Mouse (Mus musculus) NIH3T3 (cell line): ENCODE measurements at regions not wholly inside any gene's neighbourhood (a gene's known extent, or its start where the extent isn't known, plus 50 kb on each side); places are given as distances from the start of the nearest gene placed in this dataset.

ENCODE experiments used
- DNase-seq: peaks from one replicate; pipeline ENCODE4 v3.0.0-alpha.2; 2012; ENCODE audit warnings: low read depth

DNA sequence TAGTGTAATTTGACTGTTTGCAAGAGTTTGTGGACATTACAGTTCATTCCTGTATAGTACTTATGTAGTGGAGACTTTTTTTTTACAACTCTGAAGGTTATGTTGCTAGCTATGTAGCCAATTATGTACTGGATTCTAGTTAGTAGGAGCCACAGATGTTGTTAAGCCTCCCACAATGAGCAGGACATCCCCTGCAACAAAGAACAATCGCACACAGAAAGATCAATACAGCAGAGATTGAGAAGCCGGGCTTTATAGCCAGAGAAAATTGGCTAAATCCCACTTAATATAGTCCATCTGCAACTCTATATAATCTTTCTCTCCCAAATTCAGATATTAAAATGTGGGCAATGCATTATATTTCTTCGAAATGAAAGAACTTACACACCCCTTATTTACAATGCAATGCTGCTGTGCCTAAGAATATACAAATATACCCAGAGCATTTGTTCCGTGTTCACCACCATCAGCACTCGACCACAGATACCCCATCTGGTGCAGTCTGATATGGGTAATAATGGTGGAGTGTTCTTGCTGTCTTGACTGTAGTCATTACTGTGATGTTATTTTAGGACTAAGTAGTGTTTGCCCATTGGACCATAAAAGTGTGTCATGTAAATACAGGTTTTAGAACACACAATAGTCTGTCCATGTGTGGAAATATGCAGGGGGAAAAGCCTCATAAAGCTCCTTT, 1351.9 kb upstream of the Zeb2 start:
- no peak for DNase-seq

DNA sequence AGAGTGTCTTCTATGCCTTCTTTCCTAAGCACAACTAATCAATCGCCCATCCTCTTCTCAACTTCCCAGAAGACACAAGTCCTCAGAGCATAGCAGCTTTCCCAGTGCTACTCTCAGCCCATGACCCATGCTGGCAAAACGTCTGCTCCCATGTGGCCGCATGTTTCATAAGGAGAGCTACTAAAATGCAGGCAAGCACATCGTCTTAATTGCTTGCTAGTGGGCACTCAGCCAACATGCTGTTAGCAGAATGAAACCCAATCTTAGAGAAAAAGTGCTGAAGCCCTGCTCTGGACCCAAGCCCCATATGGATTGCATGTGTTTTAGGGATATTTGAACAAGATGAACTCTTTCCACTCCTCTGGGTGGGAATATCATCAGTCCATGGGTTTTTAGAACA, 1348.2 kb upstream of the Zeb2 start:
- DNase-seq = peak; percentile 81

DNA sequence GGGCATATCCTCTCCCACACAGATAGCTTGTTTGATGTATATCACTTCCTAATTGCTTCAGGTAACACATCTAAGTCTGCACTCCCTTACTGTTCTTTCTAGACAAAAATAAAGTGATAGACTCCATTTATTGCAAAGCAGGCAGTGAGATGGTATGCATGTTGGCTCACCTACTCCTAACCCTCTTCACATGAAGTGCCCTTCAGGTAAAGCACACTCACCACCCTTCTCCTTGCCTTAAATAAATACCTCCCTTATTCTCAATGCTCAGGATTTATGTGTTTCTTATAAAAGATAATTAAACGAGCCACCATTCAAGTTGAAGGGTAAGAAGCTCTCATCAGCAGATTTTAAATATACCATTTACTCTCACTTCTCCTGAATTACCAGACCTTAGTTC, 1347.7 kb upstream of the Zeb2 start:
- DNase-seq = no peak

DNA sequence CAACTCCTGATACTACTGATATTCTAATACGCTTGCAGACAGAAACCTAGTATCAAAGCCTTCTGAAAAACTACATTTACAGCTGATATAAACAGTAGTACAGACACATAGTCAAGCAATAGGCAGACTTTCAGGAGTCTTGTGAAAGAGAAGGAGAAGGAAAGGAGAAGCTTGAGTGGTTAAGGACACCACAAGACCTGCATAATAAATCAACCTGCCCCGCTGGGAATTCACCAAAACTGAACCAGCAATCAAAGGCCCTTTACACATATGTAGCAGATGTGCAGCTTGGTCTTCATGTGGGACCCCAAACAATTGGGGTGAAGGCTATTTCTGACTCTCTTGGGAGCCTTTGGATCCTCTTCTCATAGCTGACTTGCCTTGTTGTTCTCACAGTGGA, 1345.5 kb upstream of the Zeb2 start:
- DNase-seq = no peak

DNA sequence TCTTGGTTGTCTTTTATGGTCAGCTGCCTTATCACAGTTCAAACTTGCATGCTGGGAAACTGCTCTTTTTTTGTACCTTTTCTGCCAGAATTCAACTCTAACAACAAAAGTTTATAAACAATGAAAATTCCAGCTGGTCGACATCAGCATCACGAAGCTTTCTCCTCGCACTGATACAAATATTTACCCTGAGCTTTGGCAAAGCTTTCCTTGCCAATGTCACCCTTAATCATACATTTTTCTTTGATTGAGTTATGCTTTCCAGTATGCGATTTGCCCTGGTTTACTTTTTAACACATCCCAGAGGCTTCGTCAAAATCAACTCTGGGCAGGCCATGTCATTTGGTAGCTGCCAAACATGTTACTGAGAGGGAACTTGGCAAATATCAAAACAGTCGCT, 1333.5 kb upstream of the Zeb2 start:
- DNase-seq = peak; percentile 74

DNA sequence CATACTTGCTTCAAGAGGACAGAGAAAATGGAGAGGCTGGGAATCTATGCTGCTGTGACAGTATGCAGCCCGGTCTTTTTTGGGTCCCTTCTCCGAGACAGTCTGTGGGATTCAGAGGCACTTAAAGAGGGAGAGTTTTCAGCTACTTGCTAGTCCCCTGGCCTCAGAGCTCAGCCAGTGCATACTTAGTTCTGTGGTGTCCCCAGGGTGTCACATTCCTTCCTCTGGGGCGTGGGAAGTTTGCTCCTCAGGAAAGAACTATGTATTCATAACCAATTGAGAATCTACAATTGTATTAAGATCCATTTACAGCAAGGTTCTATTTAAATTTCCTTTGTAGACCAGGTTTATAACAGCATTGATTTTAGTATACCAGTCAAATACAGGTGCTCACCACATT, 1328.1 kb upstream of the Zeb2 start:
- no peak for DNase-seq

DNA sequence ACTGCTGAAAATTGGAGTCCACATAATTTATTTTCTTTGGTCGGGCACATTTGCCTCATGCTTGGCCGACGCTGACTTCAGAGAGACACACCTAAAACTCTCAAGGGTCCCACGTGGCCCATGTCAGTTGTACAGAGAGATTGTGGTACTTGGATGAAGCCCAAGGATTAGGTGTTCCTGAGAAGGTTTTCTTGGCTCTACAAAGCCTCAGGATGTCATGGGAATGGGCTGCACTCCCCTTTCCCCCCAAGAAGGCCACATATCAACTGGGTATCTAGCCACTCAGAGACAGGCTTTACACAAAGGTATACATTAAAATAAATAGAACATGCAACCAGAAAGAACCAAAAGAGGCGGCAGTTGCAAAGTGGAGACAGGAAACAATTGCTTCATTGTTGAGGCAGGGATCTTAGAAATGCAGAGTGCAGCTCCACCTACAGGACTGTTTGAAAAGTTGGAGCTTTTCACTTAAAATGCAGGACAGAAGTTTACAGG, 1326.5 kb upstream of the Zeb2 start:
- peak; percentile 91 for DNase-seq

DNA sequence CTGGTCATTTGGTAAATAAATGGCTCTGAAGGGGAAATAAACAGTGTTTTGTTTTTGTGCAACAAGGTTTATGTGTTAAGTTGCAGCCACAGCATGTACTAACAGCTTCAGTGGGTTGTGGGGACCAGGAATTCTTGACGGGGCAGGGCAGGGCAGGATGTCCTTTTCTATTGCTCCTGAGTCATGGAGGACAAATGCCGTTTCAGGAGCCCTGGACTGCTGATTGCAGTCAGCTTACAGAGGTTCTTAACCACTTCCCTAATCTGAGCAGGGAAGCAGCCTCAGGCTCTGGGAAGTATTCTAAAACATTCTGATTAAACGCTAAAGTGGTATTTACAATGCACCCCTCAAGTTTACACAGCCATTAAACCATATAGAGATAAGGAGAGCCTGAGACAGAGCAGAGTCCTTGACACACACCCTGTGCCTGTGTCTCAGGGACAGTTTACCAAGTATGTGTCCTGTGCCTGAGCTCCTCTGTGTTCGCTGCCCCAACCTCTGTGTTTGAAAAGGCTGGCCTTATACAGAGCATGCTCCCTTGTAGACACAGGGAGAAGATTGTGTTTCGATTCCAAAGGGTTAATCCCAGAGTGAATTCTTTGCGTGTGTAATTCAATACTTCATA, 1326.0 kb upstream of the Zeb2 start:
- DNase-seq = peak; percentile 72

DNA sequence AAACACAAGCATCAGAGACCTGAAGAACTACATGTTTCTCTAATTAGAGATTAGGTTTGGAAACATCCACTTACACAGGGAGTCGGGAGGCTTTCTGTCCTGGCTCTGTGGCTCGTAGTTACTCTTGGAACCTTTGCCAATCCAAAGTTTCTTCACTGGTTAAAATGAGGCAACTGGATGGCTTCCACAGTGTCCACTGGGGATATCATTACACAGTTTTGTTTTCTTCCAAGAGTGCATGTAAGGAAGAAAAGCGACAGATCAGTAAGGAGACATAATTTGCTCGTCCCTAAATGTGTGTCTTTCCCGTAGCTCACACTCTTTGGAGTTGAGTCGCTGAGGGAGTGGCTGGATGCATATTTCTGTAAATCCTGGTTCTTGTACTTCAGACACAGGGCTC, 1325.4 kb upstream of the Zeb2 start:
- DNase-seq = peak; percentile 82

DNA sequence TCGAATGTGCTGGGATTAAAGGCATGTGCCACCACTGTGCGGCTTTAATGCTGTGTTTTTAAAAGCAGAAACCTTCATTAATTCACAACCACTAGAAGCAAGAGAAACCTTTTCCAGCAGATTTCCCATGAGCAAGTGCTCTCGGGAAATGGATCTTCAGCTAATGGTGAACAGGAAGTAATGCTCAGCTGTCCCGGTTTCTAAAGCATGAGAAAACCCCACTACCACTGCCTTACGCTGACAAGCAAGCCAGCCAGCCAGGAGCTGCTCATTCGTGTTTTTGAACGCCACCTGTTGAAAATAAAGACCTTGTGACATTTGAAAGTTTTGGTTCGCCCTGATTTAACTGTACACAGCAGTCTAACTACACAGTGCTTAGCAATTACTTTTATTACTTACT, 1324.7 kb upstream of the Zeb2 start:
- no peak for DNase-seq

DNA sequence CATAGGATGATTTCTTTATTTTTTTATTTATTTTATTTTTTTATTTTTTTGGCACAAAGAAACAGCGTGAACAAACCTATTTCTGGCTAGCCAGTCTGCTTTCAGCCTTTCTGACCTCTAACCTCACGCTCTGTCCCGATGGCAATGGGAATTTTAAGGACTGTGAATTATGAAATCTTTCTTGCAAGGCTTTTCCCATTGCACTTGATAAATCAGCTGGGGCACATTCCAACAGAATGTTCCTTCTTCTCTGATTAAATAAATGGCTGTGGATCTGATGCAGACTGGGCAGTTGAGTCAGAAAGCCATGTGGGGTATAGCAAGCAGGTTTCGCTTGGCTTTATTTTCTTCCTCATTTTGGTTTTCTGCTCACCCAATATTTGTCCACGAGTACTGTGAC, 1324.2 kb upstream of the Zeb2 start:
- DNase-seq = peak; percentile 5

DNA sequence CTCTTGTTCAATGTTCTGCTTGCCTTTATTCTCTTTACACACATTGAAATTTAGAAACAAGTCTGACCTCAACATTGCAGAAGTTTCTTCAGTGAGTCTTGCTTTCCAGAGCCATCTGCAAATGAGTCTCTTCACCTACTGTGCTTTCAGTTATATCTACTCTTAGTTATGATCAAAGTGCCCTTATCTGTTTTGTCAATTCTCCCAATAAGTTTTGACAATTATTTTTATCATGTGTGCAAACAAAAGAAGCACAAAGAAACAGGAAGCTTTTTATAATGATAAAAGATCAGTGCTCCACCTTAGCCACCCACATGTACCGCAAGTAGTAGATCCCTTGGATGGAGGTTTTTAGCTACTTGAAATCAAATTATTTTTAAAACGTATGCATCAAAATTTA, 1322.8 kb upstream of the Zeb2 start:
- no peak for DNase-seq

DNA sequence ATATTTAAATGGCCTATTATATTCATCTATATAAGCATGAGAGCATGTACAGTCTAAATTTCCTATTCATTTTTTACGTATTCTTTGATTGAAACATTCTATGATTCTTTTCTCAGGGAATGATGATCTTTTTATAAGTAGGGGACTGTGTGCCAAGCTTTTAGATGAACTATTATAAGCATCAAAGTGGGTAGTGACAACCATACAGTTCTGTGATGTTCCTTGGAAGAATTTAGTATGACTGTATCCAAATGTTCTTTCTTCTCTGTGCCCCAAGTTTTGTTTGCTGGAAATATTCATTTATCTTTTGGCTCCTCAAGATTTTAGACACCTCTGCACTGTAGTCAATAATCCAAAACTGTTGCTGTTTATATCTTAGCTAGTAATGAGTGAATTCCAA, 1301.1 kb upstream of the Zeb2 start:
- DNase-seq = no peak

DNA sequence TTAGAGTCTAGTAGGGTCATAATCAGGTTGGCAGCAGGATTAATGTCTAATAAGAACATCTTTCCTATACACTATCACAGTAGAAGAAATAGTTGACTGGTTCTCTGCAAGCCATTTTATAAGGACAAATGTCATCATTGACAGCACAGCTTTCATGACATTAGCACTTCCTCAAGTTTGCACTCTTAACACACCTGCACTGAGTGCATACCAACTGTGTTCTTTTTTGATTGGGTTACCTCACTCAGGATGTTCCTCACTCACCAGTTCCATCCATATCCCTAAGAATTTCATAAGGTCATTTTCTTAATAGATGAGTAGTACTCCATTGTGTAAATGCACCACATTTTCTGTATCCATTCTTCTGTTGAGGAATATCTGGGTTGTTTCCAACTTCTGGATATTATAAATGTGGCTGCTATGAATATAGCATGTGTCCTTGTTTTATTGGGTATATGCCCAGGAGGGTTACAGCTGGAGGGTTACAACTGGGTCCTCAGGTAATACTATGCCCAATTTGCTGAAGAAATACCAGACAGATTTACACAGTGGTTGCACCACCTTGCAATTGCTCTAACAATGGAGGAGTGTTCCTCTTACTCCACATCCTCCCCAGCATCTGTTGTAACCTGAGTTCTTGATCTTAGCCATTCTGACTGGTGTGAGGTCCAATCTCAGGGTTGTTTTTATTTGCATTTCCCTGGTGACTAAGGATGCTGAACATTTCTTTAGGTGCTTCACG, 1285.3 kb upstream of the Zeb2 start:
- no peak for DNase-seq

DNA sequence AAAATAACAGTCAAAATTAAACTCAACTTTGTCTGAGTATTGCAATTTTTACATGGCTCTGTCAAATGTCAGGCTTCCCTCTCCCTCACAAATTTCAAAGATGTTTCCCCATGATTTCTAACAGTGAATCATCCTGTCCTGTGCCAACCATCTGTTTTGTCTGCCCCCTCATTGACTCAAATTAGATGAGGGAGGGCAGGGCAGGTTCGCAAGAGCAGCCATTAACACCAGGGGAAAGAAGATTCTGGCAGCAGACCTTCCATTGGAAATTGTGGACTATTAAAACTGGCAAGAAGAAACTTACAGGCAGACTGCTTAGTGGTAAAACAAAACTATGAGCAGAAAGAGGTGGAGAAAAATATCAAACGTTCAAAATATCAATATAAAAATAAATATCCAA, 1277.0 kb upstream of the Zeb2 start:
- peak; percentile 66 for DNase-seq

DNA sequence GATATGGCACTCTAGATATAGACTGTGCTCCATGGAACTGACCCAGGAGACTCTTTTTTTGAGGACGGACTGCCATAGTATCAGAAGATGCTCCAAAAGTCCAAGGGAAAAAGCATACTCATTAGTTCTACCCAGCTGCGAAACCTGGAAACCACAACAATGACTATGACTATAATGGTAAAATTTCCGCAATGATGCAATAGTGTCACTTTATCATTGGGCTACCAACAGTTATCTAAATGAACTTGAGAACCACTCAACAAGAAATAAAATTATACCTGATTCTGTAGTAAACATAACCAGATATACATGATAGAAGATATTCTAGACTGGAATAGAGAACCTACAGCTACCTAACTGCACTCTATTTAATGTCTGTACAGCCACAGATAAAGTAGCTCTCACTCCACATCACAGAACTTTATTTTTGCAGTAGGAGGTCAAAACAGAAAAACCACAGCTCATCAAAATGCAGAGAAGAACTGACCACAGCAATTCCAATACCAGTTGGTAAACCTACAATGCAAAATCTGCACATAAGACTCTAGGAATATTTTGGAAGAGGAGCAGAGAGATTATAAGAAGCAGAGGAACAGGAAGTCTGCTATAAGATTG, 1255.8 kb upstream of the Zeb2 start:
- no peak for DNase-seq

DNA sequence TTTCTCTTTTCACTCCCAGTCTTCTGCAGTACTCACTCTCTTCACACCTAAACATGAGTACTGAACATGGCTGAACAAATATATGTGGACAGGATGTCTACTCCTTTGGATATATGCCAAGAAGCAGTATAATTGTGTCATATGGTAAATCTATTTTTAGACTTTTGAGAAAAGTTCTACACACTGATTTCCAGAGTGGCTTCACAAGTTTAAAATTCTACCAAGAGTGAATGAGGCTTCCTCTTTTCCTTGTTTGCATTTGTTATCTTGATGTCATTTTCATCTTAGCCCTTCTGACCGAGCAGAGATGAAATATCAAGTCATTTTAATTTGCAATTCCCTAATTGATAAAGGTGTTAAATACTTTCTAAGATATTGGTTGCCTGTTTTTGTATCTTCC, 1254.6 kb upstream of the Zeb2 start:
- peak; percentile 11 for DNase-seq

DNA sequence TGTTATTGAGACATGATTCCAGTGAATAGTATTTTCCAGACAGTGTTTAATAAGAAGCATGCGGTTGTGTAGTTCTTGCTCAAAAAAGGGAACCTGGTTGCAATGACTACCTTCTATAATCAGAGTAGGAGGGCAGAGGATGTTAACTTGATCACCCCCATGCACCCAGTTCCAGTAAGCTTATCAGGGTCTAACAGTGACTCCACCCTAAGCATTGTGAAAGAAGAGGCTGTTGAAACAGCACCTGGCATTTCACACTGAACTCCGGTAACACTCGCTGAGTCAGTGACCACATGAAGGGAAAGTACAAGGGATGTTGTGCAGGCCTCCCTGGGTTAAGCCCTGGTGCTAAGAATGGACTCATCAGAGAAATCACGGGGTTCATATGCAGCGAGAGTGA, 1253.8 kb upstream of the Zeb2 start:
- peak; percentile 88 for DNase-seq

DNA sequence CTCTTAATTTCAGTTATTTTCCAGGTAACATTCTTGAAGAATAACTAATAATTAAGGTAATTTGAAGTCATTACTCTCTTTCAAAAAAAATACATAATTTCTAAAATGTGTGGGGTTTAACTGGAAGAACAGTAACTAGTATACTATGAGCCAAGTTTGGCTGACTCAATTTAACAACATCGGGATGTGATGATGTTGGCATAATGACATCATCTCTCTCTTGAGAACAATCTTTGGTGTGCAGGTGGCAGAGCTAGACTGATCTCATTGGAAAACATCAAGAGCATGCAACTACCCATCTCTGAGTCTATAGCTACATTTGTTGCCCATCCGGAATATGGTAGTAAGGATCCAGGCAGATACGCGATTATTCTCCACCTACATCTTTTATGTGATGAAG, 1251.7 kb upstream of the Zeb2 start:
- no peak for DNase-seq

DNA sequence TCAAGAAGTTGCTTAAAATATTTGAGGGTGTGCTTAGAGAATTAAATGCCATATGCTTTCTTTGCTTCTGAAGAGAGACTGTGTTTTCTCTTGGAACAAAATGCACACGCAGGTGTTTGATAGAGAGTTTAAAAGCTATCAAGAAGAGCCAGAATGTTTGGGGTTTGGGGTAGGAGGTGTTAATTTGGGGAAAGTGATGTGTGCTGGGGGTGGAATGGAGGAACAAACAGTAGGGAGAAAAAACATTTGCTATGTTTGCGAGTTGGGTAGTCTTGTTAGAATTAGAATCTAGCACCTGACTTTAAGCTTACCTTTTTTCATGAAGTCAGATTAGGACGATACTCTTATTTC, 1248.9 kb upstream of the Zeb2 start:
- DNase-seq = no peak

DNA sequence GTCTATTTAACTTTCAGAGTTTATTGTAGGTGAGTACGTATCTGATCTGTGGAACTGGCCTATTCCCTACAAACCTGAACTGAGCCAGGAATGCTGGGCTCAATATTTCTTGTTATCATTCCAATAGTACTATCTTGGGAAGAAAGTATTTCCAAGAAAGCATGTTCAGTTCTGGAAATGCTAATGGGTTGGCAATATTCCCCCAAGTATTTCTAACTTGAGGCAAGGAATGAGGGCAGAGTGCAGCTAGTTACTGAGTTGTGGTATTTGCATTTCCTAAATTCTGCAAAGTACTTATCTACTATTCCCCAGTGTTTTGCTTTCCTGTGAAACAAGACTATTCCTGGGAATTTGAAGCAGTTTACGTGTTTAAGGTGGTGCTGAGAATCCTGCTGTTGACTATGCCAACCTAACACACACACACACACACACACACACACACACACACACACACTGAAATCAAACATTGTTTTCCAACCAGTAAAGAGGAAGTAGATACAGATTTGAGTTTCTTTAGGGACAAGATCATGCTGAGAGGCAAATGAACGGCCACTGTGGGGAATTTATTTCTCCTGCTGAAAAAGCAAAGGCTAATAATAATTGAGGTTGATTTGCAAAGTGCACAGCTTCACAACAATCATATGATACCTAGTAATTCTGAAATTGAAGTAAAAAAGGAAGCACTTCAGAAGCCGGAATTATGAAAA, 1248.4 kb upstream of the Zeb2 start:
- DNase-seq = peak; percentile 59

DNA sequence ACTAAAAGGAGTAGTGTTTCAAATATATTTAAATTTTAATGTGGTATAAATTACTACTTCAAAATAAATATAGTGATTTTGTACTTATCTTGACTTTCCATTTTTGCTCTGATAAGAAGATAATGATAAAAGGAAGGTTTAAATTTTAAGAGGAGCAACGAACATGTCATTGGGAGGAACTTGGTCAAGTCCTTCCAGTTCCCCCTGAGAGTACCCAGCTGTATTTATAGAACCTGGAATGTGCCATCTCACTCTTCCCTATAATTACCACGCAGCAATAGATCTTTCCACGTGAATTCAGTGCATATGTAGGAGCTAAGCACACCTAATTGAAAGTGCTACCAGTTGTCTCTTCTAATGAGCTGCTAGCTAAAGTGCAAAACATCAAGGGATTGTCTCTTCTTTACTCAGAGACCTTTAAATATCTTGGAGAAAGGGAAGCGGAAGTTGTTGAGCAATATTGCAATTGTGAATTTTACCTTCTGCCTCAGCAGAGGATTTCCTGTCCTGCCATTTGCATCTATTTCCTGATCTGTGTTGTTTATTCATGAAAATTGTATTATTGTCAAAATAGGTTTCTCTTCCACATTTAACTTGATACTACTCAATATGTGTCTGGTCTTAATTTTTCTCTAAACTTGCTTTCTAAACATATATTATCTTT, 1243.0 kb upstream of the Zeb2 start:
- no peak for DNase-seq
